Mouse (Mus musculus): ENCODE data around the gene Msgn1. TPM values are rescaled to one million over a fixed set of nuclear protein-coding genes. Genes with fewer than 3 reads are reported as not detected.
A peak's percentile ranks its signal among the peaks of the same experiment; 100 is the strongest.

Gene Msgn1
- polyA plus RNA-seq, 1 experiment from 2014 or later, result not detected

GRCm38 (mm10) chr12:11206321-11206720, 2.5 kb downstream of the Msgn1 start:
- H3K27ac ChIP-seq (ENCODE audit: low read depth), result no peak overlapping the region
- H3K4me3 ChIP-seq (ENCODE audit: low read depth, low read length), result no peak overlapping the region
- H3K9me3 ChIP-seq (ENCODE audit: control insufficient read depth, low read length), result no peaks in the 10 kb centered on the region
- 72% methylated on average over 4 of the region's 4 CpGs for whole genome bisulfite sequencing
- no peak overlapping the region for H3K9ac ChIP-seq (ENCODE audit: low read length)
- no peak for ATAC-seq (replicated peaks; ENCODE audit: low FRiP score, low TSS enrichment, low read depth)
- H3K27me3 ChIP-seq (replicated peaks; ENCODE audit: control insufficient read depth, insufficient read depth, low read length), result no peaks in the 10 kb centered on the region
- no peaks in the 10 kb centered on the region; the same call in 1 of the 2 replicates for H3K4me1 ChIP-seq (replicated peaks; ENCODE audit: control insufficient read depth, insufficient read depth, low read length)
- H3K4me2 ChIP-seq (ENCODE audit: low read length), result no peak overlapping the region
- H3K36me3 ChIP-seq (ENCODE audit: control insufficient read depth, insufficient read depth, low read length), result no peaks in the 10 kb centered on the region
- DNase-seq (ENCODE audit: low spot score), result no peak

- 59% methylated on average over 18 of the region's 18 CpGs for whole genome bisulfite sequencing
Observed at GRCm38 (mm10) chr12:11203694-11204665, 4.8 kb downstream of the Msgn1 start.

GRCm38 (mm10) chr12:11202476-11202875, 6.3 kb downstream of the Msgn1 start:
- WGBS, result 87% methylated on average over 8 of the region's 8 CpGs
- Histone ChIP-seq H3K9me3 (ENCODE audit: control insufficient read depth, low read length) (no peaks in the 10 kb centered on the region), H3K4me3 (ENCODE audit: low read depth, low read length) (no peak overlapping the region), H3K27ac (ENCODE audit: low read depth) (no peak overlapping the region), H3K36me3 (ENCODE audit: control insufficient read depth, insufficient read depth, low read length) (no peaks in the 10 kb centered on the region), H3K4me1 (replicated peaks; ENCODE audit: control insufficient read depth, insufficient read depth, low read length) (no peaks in the 10 kb centered on the region; the same call in 1 of the 2 replicates), H3K27me3 (replicated peaks; ENCODE audit: control insufficient read depth, insufficient read depth, low read length) (no peaks in the 10 kb centered on the region), H3K9ac (ENCODE audit: low read length) (no peak overlapping the region), H3K4me2 (ENCODE audit: low read length) (no peak overlapping the region)
- ATAC-seq (replicated peaks; ENCODE audit: low FRiP score, low TSS enrichment, low read depth) (no peak), DNase-seq (ENCODE audit: low spot score) (no peak)

More at GRCm38 (mm10) chr12:11203694-11204665, 4.8 kb downstream of the Msgn1 start:
- no peaks in the 10 kb centered on the region for H3K36me3 ChIP-seq (ENCODE audit: control insufficient read depth, insufficient read depth, low read length)
- H3K4me1 ChIP-seq (replicated peaks; ENCODE audit: control insufficient read depth, insufficient read depth, low read length), result no peaks in the 10 kb centered on the region; the same call in 1 of the 2 replicates
- no peak overlapping the region for H3K9ac ChIP-seq (ENCODE audit: low read length)
- peak overlapping the region; percentile 14; the same call in 1 of the 2 replicates for H3K4me2 ChIP-seq (ENCODE audit: low read length)
- H3K4me3 ChIP-seq (ENCODE audit: low read depth, low read length), result no peak overlapping the region
- H3K27ac ChIP-seq (ENCODE audit: low read depth), result peak overlapping the region; percentile 60
- no peaks in the 10 kb centered on the region for H3K9me3 ChIP-seq (ENCODE audit: control insufficient read depth, low read length)
- DNase-seq (ENCODE audit: low spot score) (peak; percentile 57), ATAC-seq (replicated peaks; ENCODE audit: low FRiP score, low TSS enrichment, low read depth) (0 out of 2 replicates have a peak, but pooled peaks have one; percentile 47)
- no peaks in the 10 kb centered on the region for H3K27me3 ChIP-seq (replicated peaks; ENCODE audit: control insufficient read depth, insufficient read depth, low read length)

- no peaks in the 10 kb centered on the region for H3K36me3 ChIP-seq (ENCODE audit: control insufficient read depth, insufficient read depth, low read length)
- H3K27ac ChIP-seq (ENCODE audit: low read depth), result no peak overlapping the region
- no peak overlapping the region for H3K9ac ChIP-seq (ENCODE audit: low read length)
- no peaks in the 10 kb centered on the region for H3K27me3 ChIP-seq (replicated peaks; ENCODE audit: control insufficient read depth, insufficient read depth, low read length)
- 93% methylated on average over 12 of the region's 12 CpGs for whole genome bisulfite sequencing
- no peaks in the 10 kb centered on the region; the same call in 1 of the 2 replicates for H3K4me1 ChIP-seq (replicated peaks; ENCODE audit: control insufficient read depth, insufficient read depth, low read length)
- ATAC-seq (replicated peaks; ENCODE audit: low FRiP score, low TSS enrichment, low read depth) (no peak), DNase-seq (ENCODE audit: low spot score) (no peak)
- H3K4me2 ChIP-seq (ENCODE audit: low read length), result no peak overlapping the region
- H3K9me3 ChIP-seq (ENCODE audit: control insufficient read depth, low read length), result no peaks in the 10 kb centered on the region
- H3K4me3 ChIP-seq (ENCODE audit: low read depth, low read length), result no peak overlapping the region
Observed at GRCm38 (mm10) chr12:11200711-11201110, 8.1 kb downstream of the Msgn1 start.

- Histone ChIP-seq H3K4me3 (ENCODE audit: low read depth, low read length) (no peak overlapping the region), H3K4me2 (ENCODE audit: low read length) (no peak overlapping the region), H3K9ac (ENCODE audit: low read length) (no peak overlapping the region), H3K36me3 (ENCODE audit: control insufficient read depth, insufficient read depth, low read length) (no peaks in the 10 kb centered on the region), H3K27me3 (replicated peaks; ENCODE audit: control insufficient read depth, insufficient read depth, low read length) (no peaks in the 10 kb centered on the region), H3K27ac (ENCODE audit: low read depth) (no peak overlapping the region), H3K9me3 (ENCODE audit: control insufficient read depth, low read length) (no peaks in the 10 kb centered on the region), H3K4me1 (replicated peaks; ENCODE audit: control insufficient read depth, insufficient read depth, low read length) (no peaks in the 10 kb centered on the region)
- no peak for DNase-seq (ENCODE audit: low spot score)
- WGBS, result 46% methylated on average over 2 of the region's 2 CpGs
- ATAC-seq (replicated peaks; ENCODE audit: low FRiP score, low TSS enrichment, low read depth), result no peak
Observed at GRCm38 (mm10) chr12:11198551-11198950, 10.2 kb downstream of the Msgn1 start.

- H3K27ac ChIP-seq (ENCODE audit: low read depth), result no peak overlapping the region
- no peaks in the 10 kb centered on the region for H3K27me3 ChIP-seq (replicated peaks; ENCODE audit: control insufficient read depth, insufficient read depth, low read length)
- WGBS, result 50% methylated on average over 4 of the region's 4 CpGs
- H3K36me3 ChIP-seq (ENCODE audit: control insufficient read depth, insufficient read depth, low read length), result no peaks in the 10 kb centered on the region
- ATAC-seq (replicated peaks; ENCODE audit: low FRiP score, low TSS enrichment, low read depth) (no peak), DNase-seq (ENCODE audit: low spot score) (no peak)
- no peaks in the 10 kb centered on the region for H3K9me3 ChIP-seq (ENCODE audit: control insufficient read depth, low read length)
- no peak overlapping the region for H3K4me3 ChIP-seq (ENCODE audit: low read depth, low read length)
- H3K4me1 ChIP-seq (replicated peaks; ENCODE audit: control insufficient read depth, insufficient read depth, low read length), result no peaks in the 10 kb centered on the region
- H3K9ac ChIP-seq (ENCODE audit: low read length), result no peak overlapping the region
- H3K4me2 ChIP-seq (ENCODE audit: low read length), result no peak overlapping the region
Observed at GRCm38 (mm10) chr12:11198026-11198425, 10.7 kb downstream of the Msgn1 start.

- no peak for DNase-seq (ENCODE audit: low spot score)
- Histone ChIP-seq H3K27me3 (replicated peaks; ENCODE audit: control insufficient read depth, insufficient read depth, low read length) (no peaks in the 10 kb centered on the region), H3K4me2 (ENCODE audit: low read length) (no peak overlapping the region)
Observed at GRCm38 (mm10) chr12:11196830-11197229, 11.9 kb downstream of the Msgn1 start.

GRCm38 (mm10) chr12:11196142-11196597, 12.6 kb downstream of the Msgn1 start:
- Histone ChIP-seq H3K9me3 (ENCODE audit: control insufficient read depth, low read length) (no peaks in the 10 kb centered on the region), H3K4me2 (ENCODE audit: low read length) (peak overlapping the region; percentile 18), H3K36me3 (ENCODE audit: control insufficient read depth, insufficient read depth, low read length) (no peaks in the 10 kb centered on the region), H3K27me3 (replicated peaks; ENCODE audit: control insufficient read depth, insufficient read depth, low read length) (no peaks in the 10 kb centered on the region), H3K4me1 (replicated peaks; ENCODE audit: control insufficient read depth, insufficient read depth, low read length) (no peaks in the 10 kb centered on the region), H3K27ac (ENCODE audit: low read depth) (no peak overlapping the region), H3K4me3 (ENCODE audit: low read depth, low read length) (no peak overlapping the region), H3K9ac (ENCODE audit: low read length) (no peak overlapping the region)
- WGBS, result 6% methylated on average over 18 of the region's 19 CpGs
- peak; percentile 47; the same call in 1 of the 2 replicates for ATAC-seq (replicated peaks; ENCODE audit: low FRiP score, low TSS enrichment, low read depth)
- peak; percentile 93 for DNase-seq (ENCODE audit: low spot score)

More at GRCm38 (mm10) chr12:11196830-11197229, 11.9 kb downstream of the Msgn1 start:
- no peak overlapping the region for H3K4me3 ChIP-seq (ENCODE audit: low read depth, low read length)
- no peaks in the 10 kb centered on the region for H3K4me1 ChIP-seq (replicated peaks; ENCODE audit: control insufficient read depth, insufficient read depth, low read length)
- WGBS, result 51% methylated on average over 5 of the region's 5 CpGs
- no peaks in the 10 kb centered on the region for H3K36me3 ChIP-seq (ENCODE audit: control insufficient read depth, insufficient read depth, low read length)
- H3K27ac ChIP-seq (ENCODE audit: low read depth), result no peak overlapping the region
- ATAC-seq (replicated peaks; ENCODE audit: low FRiP score, low TSS enrichment, low read depth), result no peak
- H3K9ac ChIP-seq (ENCODE audit: low read length), result no peak overlapping the region
- no peaks in the 10 kb centered on the region for H3K9me3 ChIP-seq (ENCODE audit: control insufficient read depth, low read length)
